Mouse (Mus musculus) right cerebral cortex, postnatal 14 days (tissue): ENCODE results near the gene Pfkm.
A peak's percentile ranks its signal among the peaks of the same experiment; 100 is the strongest.

Experiments used
- DNase-seq: peaks from one replicate; pipeline ENCODE4 v3.0.0; 2022

The Pfkm gene

GRCm38 (mm10) chr15:98177320-98177719, 84.9 kb downstream of the Pfkm start:
- no peak for DNase-seq

- no peak for DNase-seq
Observed at GRCm38 (mm10) chr15:98180567-98181131, 88.3 kb downstream of the Pfkm start.

GRCm38 (mm10) chr15:98181132-98181711, 88.8 kb downstream of the Pfkm start:
- peak; percentile 87 for DNase-seq
